Mouse (Mus musculus) hindbrain, embryonic 11.5 days (tissue): ENCODE measurements around the gene Rsph14. TPM values are rescaled to one million over a fixed set of nuclear protein-coding genes. Genes with fewer than 3 reads are reported as not detected.

ENCODE experiments used
- ATAC-seq: fragments of 200-750 bp; cut with Nextera tagmentation; 2 replicates; pipeline ENCODE4 v1.8.0; 2017; ENCODE audit warnings: mild to moderate bottlenecking, moderate TSS enrichment, moderate library complexity; ENCODE audit not compliant: low FRiP score
- DNase-seq: peaks from one replicate; pipeline ENCODE4 v3.0.0-alpha.2; 2015; ENCODE audit warnings: low spot score
- H3K27ac ChIP-seq: fragments of 300-500 bp; sonication (generic); 2 replicates; pipeline ENCODE4 v1.5.1; 2014; ENCODE audit warnings: mild to moderate bottlenecking, low read depth, low read length
- H3K27me3 ChIP-seq: fragments of 300-500 bp; sonication (generic); 2 replicates; pipeline ENCODE4 v1.6.1; 2014; ENCODE audit warnings: mild to moderate bottlenecking, low read length, moderate library complexity, mixed read lengths; ENCODE audit not compliant: control insufficient read depth, insufficient read depth
- H3K36me3 ChIP-seq: fragments of 300-500 bp; sonication (generic); 2 replicates; pipeline ENCODE4 v1.6.1; 2014; ENCODE audit warnings: mild to moderate bottlenecking, low read length, moderate library complexity, mixed read lengths; ENCODE audit not compliant: control insufficient read depth, insufficient read depth
- H3K4me1 ChIP-seq: fragments of 300-500 bp; sonication (generic); replicated peaks from 2 replicates; pipeline ENCODE4 v1.6.1; 2014; ENCODE audit warnings: low read length, mixed read lengths; ENCODE audit not compliant: control insufficient read depth, insufficient read depth
- H3K4me2 ChIP-seq: fragments of 300-500 bp; sonication (generic); replicated peaks from 2 replicates; pipeline ENCODE4 v1.6.1; 2014; ENCODE audit warnings: mild to moderate bottlenecking, low read depth, low read length
- H3K4me3 ChIP-seq: fragments of 300-500 bp; sonication (generic); 2 replicates; pipeline ENCODE4 v1.5.1; 2014; ENCODE audit warnings: low read depth, low read length
- H3K9ac ChIP-seq: fragments of 300-500 bp; sonication (generic); 2 replicates; pipeline ENCODE4 v1.6.1; 2014; ENCODE audit warnings: low read depth, low read length
- H3K9me3 ChIP-seq: fragments of 300-500 bp; sonication (generic); 2 replicates; pipeline ENCODE4 v1.6.1; 2016; ENCODE audit warnings: low read length; ENCODE audit not compliant: control insufficient read depth
- WGBS: fragments of 180-500 bp; shearing (Covaris S2); extraction: QIAGEN DNeasy Blood & Tissue Kit; methylation state at CpG from one replicate; pipeline ENCODE4 v1.1.7; 2014; 5-methylcytosine and 5-hydroxymethylcytosine counted together
- polyA plus RNA-seq: library from polyadenylated mRNA; unstranded; fragments of >200 nt; fragmentation: Nextera tagmentation; extraction: Ambion mirVana; gene quantifications from 2 replicates; pipeline ENCODE4 v1.2.1, GENCODE M21; 2014

Gene Rsph14
- polyA plus RNA-seq, 1 experiment from 2014 or later: 0.15 TPM

- H3K4me1 ChIP-seq: no peaks in the 10 kb centered on the region
- no peak overlapping the region for H3K4me3 ChIP-seq
- H3K4me2 ChIP-seq: peak overlapping the region; percentile 33; the same call in 1 of the 2 replicates
- H3K36me3 ChIP-seq: no peaks in the 10 kb centered on the region
- no peaks in the 10 kb centered on the region for H3K9me3 ChIP-seq
- no peaks in the 10 kb centered on the region for H3K27me3 ChIP-seq
- ATAC-seq (no peak), DNase-seq (peak; percentile 68)
- no peak overlapping the region for H3K9ac ChIP-seq
- WGBS: 18% methylated on average over 21 of the region's 21 CpGs
- H3K27ac ChIP-seq: no peak overlapping the region
These were observed 107.1 kb downstream of the Rsph14 start for GRCm38 (mm10) chr10:74925324-74925723.

GRCm38 (mm10) chr10:74924274-74924673 lies 108.1 kb downstream of the Rsph14 start:
- Histone ChIP-seq H3K36me3 (no peaks in the 10 kb centered on the region), H3K4me3 (no peak overlapping the region), H3K4me1 (no peaks in the 10 kb centered on the region), H3K27me3 (no peaks in the 10 kb centered on the region), H3K9ac (no peak overlapping the region), H3K27ac (no peak overlapping the region), H3K4me2 (no peak overlapping the region), H3K9me3 (no peaks in the 10 kb centered on the region)
- ATAC-seq (no peak), DNase-seq (no peak)
- 91% methylated on average over 14 of the region's 14 CpGs for WGBS

- Histone ChIP-seq H3K27ac (no peak overlapping the region), H3K4me3 (no peak overlapping the region), H3K9ac (no peak overlapping the region), H3K36me3 (no peaks in the 10 kb centered on the region), H3K4me1 (no peaks in the 10 kb centered on the region), H3K4me2 (no peak overlapping the region), H3K27me3 (no peaks in the 10 kb centered on the region), H3K9me3 (no peaks in the 10 kb centered on the region)
- peak; percentile 13 for DNase-seq
- ATAC-seq: peak; percentile 18; the same call in 1 of the 2 replicates
- 77% methylated on average over 6 of the region's 6 CpGs for WGBS
These were observed 109.6 kb downstream of the Rsph14 start for GRCm38 (mm10) chr10:74922763-74923162.

GRCm38 (mm10) chr10:74921614-74922013 lies 110.8 kb downstream of the Rsph14 start:
- H3K9ac ChIP-seq: no peak overlapping the region
- H3K27ac ChIP-seq: no peak overlapping the region
- H3K9me3 ChIP-seq: no peaks in the 10 kb centered on the region
- ATAC-seq: no peak
- 84% methylated on average over 11 of the region's 11 CpGs for WGBS
- H3K4me3 ChIP-seq: no peak overlapping the region
- H3K4me1 ChIP-seq: no peaks in the 10 kb centered on the region
- no peak for DNase-seq
- H3K36me3 ChIP-seq: no peaks in the 10 kb centered on the region
- H3K27me3 ChIP-seq: no peaks in the 10 kb centered on the region
- no peak overlapping the region for H3K4me2 ChIP-seq

GRCm38 (mm10) chr10:74920853-74921567 lies 111.4 kb downstream of the Rsph14 start:
- peak; percentile 60; the same call in 1 of the 2 replicates for ATAC-seq

GRCm38 (mm10) chr10:74919277-74919676 lies 113.1 kb downstream of the Rsph14 start:
- Histone ChIP-seq H3K4me2 (no peak overlapping the region), H3K27me3 (no peaks in the 10 kb centered on the region), H3K9me3 (no peaks in the 10 kb centered on the region), H3K36me3 (no peaks in the 10 kb centered on the region), H3K4me3 (no peak overlapping the region), H3K9ac (no peak overlapping the region), H3K4me1 (no peaks in the 10 kb centered on the region), H3K27ac (no peak overlapping the region)
- ATAC-seq: no peak
- DNase-seq: no peak
- WGBS: 50% methylated on average over 5 of the region's 5 CpGs

More at GRCm38 (mm10) chr10:74920853-74921567, 111.4 kb downstream of the Rsph14 start:
- Histone ChIP-seq H3K4me1 (no peaks in the 10 kb centered on the region), H3K36me3 (no peaks in the 10 kb centered on the region), H3K9me3 (no peaks in the 10 kb centered on the region), H3K27ac (no peak overlapping the region), H3K9ac (no peak overlapping the region), H3K4me3 (no peak overlapping the region), H3K4me2 (no peak overlapping the region), H3K27me3 (no peaks in the 10 kb centered on the region)
- WGBS: 47% methylated on average over 17 of the region's 17 CpGs
- peak; percentile 36 for DNase-seq

GRCm38 (mm10) chr10:74908431-74908830 lies 124.0 kb downstream of the Rsph14 start:
- H3K4me2 ChIP-seq: no peak overlapping the region
- H3K9ac ChIP-seq: no peak overlapping the region
- H3K27ac ChIP-seq: no peak overlapping the region
- DNase-seq (no peak), ATAC-seq (no peak)
- H3K36me3 ChIP-seq: no peaks in the 10 kb centered on the region
- WGBS: 81% methylated on average over 2 of the region's 2 CpGs
- H3K9me3 ChIP-seq: no peaks in the 10 kb centered on the region
- H3K4me3 ChIP-seq: no peak overlapping the region
- H3K4me1 ChIP-seq: no peaks in the 10 kb centered on the region
- no peaks in the 10 kb centered on the region for H3K27me3 ChIP-seq

Other genes starting within 250 kb of the Rsph14 start
- 14.0 and 14.7 TPM in 2 replicates for gene Gnaz, start 65.4 kb downstream of the Rsph14 start, polyA plus RNA-seq
- 6.8 and 9.3 TPM in 2 replicates for gene Rab36, start 4.5 kb upstream of the Rsph14 start, polyA plus RNA-seq
- 10.5 and 15.2 TPM in 2 replicates for gene Bcr, start 28.0 kb upstream of the Rsph14 start, polyA plus RNA-seq
- gene Specc1l, start 179.5 kb upstream of the Rsph14 start, polyA plus RNA-seq: 21.5 and 27.3 TPM in 2 replicates